Mouse (Mus musculus) urinary bladder, postnatal 4 days (tissue): ENCODE data around the gene Grik1.

Experiments used
- DNase-seq, 2 experiments: peaks; one replicate each; pipeline ENCODE4 v3.0.0; 2021 to 2022; ENCODE audit warnings: low spot score in 2 of 2

The Grik1 gene

GRCm38 (mm10) chr16:88142136-88142535 is 147.9 kb downstream of the Grik1 start:
- DNase-seq, result no peak

GRCm38 (mm10) chr16:88141594-88141993 is 148.5 kb downstream of the Grik1 start:
- no peak for DNase-seq

- DNase-seq, result no peak
These were observed 151.2 kb downstream of the Grik1 start for GRCm38 (mm10) chr16:88138913-88139312.

- DNase-seq, result no peak
These were observed 157.1 kb downstream of the Grik1 start for GRCm38 (mm10) chr16:88132919-88133318.

- no peak for DNase-seq
These were observed 159.0 kb downstream of the Grik1 start for GRCm38 (mm10) chr16:88131103-88131502.

DNA sequence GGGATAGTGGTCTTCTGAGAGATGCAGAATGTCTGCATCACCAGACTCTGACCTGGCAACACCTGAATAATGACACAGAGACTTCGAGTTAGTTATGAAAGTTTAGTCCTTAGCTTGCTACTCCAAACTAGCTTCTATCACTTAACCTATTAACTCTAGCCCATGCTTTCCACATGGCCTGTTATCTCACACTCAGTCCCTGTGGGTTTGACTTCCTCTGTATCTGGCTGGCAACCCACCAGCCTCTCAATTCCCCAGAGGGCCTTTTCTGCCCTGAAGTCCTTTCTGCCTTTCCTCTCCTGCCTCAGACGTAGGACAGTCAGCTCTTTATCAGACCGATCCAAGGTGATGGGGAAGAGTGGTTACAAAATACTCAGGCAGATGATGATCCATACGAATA is 165.0 kb downstream of the Grik1 start:
- no peak for DNase-seq

DNA sequence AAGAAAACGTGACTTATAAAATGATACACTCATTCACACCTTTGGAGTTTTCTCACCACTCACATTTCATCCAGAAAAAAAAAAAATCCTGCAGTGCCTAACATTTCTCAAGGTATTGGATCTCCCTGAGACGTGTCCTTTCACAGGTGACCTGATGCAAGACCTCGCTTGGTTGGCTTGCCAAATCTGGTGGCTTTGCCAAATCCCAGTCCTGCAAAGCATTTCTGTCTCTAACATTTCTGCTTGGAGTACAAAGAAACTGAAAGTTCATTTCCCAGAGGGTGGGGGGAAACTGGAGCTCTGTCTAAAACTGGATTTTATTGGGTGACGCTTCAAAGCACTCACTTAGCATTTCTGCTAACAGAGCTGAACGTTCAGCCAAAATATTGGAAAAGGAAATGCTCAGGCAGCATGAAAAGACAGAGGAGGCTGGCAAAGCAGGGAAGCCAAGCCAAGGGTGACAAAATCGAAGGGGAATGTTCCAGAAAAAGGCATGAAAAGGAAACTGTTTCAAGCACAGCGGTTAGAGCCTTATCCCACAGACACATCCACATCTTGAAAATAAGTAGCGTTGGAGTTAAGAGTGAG is 177.4 kb downstream of the Grik1 start:
- DNase-seq, result no peak

GRCm38 (mm10) chr16:88111459-88111858 is 178.6 kb downstream of the Grik1 start:
- no peak for DNase-seq

GRCm38 (mm10) chr16:88094206-88094789 is 195.8 kb downstream of the Grik1 start:
- no peak for DNase-seq

DNA sequence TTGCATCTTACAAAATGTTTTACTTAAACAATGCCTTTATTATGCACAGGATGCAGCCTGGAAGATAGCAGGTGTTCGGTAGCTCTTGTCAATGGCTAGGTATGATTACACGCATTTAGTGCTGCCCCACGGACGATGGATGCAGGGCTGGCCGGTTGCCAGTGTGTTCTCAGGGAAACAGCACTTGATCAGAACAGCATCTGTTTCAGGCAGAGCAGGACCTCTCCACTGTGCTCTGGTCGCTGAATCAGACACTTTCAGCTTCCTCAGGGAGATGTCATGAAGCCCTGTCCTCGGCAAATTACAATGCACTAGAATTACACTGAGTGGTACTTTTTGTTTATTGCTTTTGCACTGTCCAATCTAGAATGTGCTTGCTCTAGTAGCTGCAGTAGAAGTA is 202.8 kb downstream of the Grik1 start:
- DNase-seq, result no peak

DNA sequence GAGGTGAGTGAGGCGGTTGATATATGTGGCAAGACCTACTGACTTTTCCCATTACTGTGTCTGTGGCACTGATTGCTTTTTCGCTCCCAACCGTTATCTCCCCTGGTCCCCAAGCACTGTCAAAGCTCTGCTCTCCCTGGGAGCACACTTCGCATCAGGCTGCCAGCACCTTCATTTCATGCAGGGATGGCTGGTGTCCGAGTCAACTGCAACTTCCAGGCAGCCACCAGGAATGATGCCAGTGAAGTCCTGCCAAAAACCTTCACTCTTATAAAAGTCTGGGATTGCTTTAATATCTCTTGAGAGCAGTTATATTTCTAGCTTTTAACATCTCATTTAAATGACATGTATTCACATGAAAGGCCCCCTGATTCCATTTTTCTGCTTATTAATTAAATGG is 215.3 kb downstream of the Grik1 start:
- DNase-seq, result no peak

DNA sequence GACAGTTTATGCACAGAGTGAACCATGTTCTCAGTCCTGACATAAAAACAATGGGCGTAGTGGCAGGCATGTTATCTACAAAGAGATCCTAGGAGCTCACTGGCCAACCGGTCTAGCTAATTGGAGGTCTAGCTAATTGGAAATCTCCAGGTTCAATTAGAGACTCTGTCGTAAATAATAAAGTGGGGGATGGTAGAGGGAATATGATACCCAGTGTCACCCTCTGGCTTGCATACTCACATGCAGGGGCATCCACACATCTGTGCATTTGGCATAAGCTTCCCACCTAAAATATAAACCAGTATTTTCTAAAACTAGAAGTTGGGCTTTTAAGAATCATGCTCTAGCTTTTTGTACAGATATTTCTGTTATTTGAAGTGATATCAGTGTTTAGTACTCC is 229.1 kb downstream of the Grik1 start:
- DNase-seq, result no peak

GRCm38 (mm10) chr16:88048121-88048520 is 241.9 kb downstream of the Grik1 start:
- DNase-seq, result no peak

DNA sequence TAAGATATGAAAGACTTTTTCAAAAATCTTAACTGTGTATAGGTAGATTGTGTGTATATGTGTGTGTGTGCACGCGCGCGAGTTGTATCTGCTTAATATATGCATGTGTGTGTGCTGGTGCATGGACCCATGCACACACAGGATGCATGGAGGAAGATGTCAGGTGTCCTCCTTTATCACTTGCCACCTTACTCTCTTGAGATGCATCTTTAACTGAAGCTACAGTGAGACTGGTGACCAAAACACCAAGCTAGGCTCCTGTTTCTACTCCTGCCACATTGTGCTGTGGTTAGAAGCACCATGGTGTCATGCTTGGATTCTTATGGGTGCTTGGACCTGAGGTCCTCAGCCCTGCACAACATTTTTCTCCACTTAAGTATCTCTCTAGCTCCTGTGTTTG is 245.7 kb downstream of the Grik1 start:
- no peak for DNase-seq

- no peak for DNase-seq
These were observed 247.6 kb downstream of the Grik1 start for GRCm38 (mm10) chr16:88042458-88042857.

- DNase-seq, result no peak
These were observed 251.5 kb downstream of the Grik1 start for GRCm38 (mm10) chr16:88038503-88039091.

DNA sequence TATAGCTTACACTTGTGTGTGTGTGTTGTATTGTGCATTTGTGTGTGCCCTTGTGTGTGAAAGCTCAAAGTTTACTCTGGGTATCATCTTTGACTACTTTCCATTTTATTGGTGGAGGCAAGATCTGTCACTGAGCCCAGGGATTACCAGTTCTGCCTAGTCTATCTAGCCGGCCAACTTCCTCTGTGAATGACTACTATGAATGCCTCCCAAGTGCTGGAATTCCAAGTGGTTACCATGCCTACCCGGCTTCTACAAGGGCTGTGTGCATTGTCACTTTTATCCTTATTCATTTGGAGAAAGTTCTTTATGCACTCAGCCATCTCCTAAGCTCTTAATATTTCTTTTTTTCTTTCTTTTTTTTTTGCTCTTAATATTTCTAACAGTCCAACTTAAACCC is 301.3 kb downstream of the Grik1 start:
- DNase-seq, result no peak

DNA sequence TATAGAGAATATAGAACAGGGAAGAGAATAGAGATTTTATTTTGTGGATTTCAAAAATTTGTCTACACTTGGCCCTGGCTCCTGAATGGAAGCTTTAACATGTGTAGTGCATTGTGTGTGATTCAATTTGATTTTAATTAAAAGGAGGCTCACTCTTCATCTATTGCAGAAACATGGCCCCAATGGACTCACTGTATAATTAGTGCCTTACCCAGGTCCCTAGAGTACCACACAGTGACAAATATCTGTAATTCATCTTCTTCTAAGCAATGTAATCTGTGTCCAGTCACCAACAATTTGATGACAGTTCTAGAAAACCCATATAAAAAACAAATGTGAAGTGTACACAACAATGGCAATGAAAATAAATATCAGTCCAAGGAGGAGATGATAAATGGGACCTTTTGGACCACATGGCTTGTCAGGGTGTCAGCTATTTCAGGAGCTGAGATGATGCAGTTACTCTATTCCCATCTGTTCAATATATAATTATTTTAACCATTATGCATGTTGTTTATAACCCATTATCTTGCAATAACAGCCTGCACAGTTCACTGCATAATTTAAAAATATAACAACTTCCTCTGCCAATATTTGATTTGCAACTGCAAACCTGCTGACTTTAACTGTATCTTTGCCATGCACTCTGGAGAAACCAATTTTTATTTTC is 305.7 kb downstream of the Grik1 start:
- no peak for DNase-seq

DNA sequence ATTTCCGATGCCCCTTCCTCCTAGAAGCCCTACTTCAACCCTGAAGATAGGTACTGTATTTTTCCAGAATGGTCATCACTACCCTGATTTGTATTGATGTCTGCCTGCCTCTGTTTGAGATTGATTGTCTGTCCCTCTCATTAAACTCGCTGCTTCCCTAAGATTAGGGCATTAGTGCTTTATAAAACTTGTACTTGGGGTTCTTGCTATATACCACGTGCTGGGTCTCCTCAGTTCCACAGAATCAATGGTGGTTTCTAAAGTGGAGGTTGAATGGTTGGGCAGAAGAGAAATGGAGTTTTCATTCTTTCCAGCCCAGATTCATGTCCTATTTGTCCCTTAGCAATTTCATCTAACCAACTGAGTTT is 316.0 kb downstream of the Grik1 start:
- no peak for DNase-seq

DNA sequence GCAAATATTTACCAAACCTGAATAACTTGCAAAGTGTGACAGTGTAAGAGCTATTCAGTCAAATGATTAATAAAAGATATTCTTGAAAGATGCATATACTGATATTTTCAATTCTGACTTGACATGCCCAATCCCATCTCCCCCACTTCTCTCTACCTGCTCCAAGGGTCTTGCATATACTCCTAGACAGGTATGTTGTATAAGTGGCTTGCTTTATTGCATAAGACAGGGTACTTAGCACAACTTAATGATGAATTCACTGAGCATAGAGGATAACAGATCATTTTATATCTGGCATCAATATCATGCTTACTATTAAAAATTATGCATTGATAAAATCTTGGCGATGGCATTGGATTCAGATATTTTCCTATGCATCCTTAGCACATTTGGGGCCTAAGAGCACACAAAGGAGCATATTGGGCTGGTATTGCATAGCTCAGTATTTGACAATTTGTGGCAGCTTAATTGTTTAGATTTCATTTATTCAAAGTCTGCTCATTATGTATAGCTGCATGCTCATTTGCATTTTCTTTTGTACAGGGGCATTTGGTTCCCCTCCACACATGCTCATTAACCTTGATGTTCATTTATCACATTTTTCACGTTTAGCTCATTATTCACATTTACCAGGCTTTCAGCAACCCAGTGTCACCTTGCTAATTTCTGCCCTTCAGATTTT is 316.5 kb downstream of the Grik1 start:
- DNase-seq, result no peak

- no peak for DNase-seq
These were observed 318.2 kb downstream of the Grik1 start for GRCm38 (mm10) chr16:87971911-87972310.

- no peak for DNase-seq
These were observed 320.1 kb downstream of the Grik1 start for GRCm38 (mm10) chr16:87969936-87970335.

- DNase-seq, result no peak
These were observed 328.6 kb downstream of the Grik1 start for GRCm38 (mm10) chr16:87961419-87961818.
